Mouse (Mus musculus): ENCODE data around the gene Mvb12a. TPM values are rescaled to one million over a fixed set of nuclear protein-coding genes. Genes with fewer than 3 reads are reported as not detected.

The Mvb12a gene
- polyA plus RNA-seq (2016; fragmentation: Nextera tagmentation; extraction: Ambion mirVana), result 64.3 and 69.1 TPM in 2 replicates

DNA sequence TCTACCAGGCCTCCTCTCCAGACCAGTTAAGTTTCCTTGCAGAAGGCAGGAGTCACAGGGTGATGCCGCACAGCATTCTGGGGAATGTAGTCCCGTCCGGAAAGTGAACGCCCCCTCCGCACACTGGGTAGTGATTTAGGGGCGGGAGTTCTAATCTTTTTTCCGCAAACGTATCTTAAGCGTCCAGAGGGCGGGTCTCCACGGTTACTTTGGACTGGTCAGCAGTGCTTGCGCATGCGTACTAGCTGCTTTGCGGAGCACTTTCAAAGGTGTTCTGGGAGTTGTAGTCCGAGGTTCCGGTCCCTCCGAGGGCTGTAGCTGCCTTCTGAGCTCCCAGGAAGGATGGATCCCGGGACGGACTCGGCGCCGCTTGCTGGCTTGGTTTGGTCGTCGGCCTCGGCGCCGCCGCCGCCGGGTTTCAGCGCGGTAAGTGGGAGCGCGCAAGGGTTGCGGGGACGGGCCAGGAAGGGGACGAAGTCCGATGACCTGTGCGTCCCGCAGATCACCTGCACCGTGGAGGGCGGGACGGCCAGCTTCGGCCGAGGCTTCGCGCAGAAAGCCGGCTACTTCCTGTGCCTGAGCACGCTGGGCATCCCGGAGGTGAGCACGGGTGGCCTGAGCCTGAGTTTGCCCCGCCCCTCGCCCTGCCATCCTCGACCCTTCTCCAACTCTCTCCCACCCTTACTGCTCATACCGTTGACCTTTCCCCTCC is at the start of gene Mvb12a:
Gene Mvb12a (plus strand): TSS at position 291 of the 712 bp plus-strand sequence.
- H3K27ac ChIP-seq, result 0 out of 2 replicates have a peak within 1 kb of the TSS, but pooled peaks have one; percentile 50
- peaks cover 28% of the 10 kb centered on the region for H3K36me3 ChIP-seq
- peaks cover 6% of the 10 kb centered on the region; the same call in 1 of the 2 replicates for H3K27me3 ChIP-seq
- WGBS, result under 1% methylated on average over 55 of the region's 55 CpGs
- peak; percentile 93 for ATAC-seq (ENCODE audit: insufficient number of reproducible peaks, insufficient read depth, low FRiP score, low TSS enrichment, low read depth)
- peak within 1 kb of the TSS; percentile 77 for H3K9ac ChIP-seq (replicated peaks)
- peak within 1 kb of the TSS; percentile 80 for H3K4me2 ChIP-seq
- no peaks in the 10 kb centered on the region for H3K9me3 ChIP-seq
- peak within 1 kb of the TSS; percentile 86 for H3K4me3 ChIP-seq (replicated peaks)
- H3K4me1 ChIP-seq (replicated peaks), result peaks cover 13% of the 10 kb centered on the region

DNA sequence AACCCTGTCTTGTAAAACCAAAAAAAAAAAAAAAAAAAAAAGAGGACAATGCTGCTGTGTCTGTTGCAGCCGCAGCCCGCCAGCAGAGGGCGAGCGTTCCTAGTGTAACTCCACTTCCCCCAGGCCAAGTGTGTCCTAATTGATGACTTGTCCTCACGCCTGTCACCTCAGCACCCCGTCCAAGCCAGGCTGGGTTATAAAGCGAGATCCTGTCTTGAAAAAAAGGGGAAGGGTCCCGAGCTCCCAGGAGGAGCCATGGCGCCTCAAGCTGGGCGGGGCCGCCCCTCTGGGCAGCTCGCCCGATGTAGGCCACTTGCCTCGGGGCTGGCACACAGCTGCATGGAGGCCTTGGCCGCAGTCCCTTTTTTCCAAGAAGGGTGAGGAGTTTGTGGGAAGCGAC is 47.7 kb upstream of the Mvb12a start:
- peak; percentile 61 for ATAC-seq (ENCODE audit: insufficient number of reproducible peaks, insufficient read depth, low FRiP score, low TSS enrichment, low read depth)
- Histone ChIP-seq H3K27ac (no peak overlapping the region), H3K9ac (replicated peaks) (no peak overlapping the region), H3K4me1 (replicated peaks) (peaks cover 28% of the 10 kb centered on the region), H3K36me3 (peaks cover 40% of the 10 kb centered on the region), H3K4me3 (replicated peaks) (no peak overlapping the region), H3K4me2 (no peak overlapping the region), H3K27me3 (no peaks in the 10 kb centered on the region), H3K9me3 (no peaks in the 10 kb centered on the region)
- 23% methylated on average over 16 of the region's 16 CpGs for WGBS

DNA sequence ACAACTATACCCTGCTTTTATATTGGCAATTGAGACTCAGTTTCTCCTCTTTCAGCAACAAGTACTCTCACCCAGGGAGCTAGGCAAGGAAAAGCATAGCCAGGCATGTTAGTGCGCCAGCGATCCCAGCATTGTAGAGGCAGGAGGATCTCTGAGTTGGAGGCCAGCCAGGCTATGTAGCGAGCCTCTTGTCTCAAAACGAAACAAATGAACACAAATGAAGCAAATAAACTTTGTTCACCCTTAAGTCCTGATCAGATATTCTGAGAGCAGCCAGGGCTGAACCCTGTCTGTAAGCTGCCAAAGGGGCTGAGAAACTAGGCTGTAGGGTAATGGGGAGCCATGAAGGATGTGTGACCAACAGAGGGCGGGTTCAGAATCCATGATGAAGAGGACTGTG is 46.9 kb upstream of the Mvb12a start:
- no peak for ATAC-seq (ENCODE audit: insufficient number of reproducible peaks, insufficient read depth, low FRiP score, low TSS enrichment, low read depth)
- H3K9ac ChIP-seq (replicated peaks), result no peak overlapping the region
- no peaks in the 10 kb centered on the region for H3K9me3 ChIP-seq
- peaks cover 27% of the 10 kb centered on the region for H3K4me1 ChIP-seq (replicated peaks)
- no peak overlapping the region for H3K4me3 ChIP-seq (replicated peaks)
- H3K4me2 ChIP-seq, result no peak overlapping the region
- WGBS, result 92% methylated on average over 5 of the region's 5 CpGs
- H3K27me3 ChIP-seq, result no peaks in the 10 kb centered on the region
- peaks cover 33% of the 10 kb centered on the region for H3K36me3 ChIP-seq
- no peak overlapping the region for H3K27ac ChIP-seq

DNA sequence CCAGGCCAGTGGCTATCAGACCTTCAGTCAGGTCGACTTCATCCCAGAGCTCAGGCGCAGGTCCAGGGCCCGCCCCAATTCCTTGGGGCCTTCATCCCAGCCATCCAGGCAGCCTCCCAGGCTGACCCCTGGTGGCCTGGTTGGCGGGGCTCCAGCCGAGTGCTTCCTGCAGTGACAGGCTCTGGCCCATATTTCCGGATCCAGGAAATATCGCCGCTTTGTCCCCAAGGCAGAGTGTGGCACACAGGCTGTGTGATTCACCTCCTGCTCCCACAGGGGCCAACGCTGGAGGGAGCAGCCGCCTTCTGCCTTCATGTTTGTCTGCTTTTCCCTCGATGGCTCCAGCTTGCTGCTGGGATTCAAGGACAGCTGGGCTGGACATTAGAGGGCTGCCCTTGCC is 46.2 kb upstream of the Mvb12a start:
- Histone ChIP-seq H3K27me3 (no peaks in the 10 kb centered on the region), H3K36me3 (peaks cover 26% of the 10 kb centered on the region), H3K4me1 (replicated peaks) (peaks cover 27% of the 10 kb centered on the region), H3K9me3 (no peaks in the 10 kb centered on the region), H3K9ac (replicated peaks) (no peak overlapping the region), H3K4me2 (no peak overlapping the region), H3K4me3 (replicated peaks) (no peak overlapping the region), H3K27ac (no peak overlapping the region)
- no peak for ATAC-seq (ENCODE audit: insufficient number of reproducible peaks, insufficient read depth, low FRiP score, low TSS enrichment, low read depth)
- 33% methylated on average over 11 of the region's 11 CpGs for WGBS

DNA sequence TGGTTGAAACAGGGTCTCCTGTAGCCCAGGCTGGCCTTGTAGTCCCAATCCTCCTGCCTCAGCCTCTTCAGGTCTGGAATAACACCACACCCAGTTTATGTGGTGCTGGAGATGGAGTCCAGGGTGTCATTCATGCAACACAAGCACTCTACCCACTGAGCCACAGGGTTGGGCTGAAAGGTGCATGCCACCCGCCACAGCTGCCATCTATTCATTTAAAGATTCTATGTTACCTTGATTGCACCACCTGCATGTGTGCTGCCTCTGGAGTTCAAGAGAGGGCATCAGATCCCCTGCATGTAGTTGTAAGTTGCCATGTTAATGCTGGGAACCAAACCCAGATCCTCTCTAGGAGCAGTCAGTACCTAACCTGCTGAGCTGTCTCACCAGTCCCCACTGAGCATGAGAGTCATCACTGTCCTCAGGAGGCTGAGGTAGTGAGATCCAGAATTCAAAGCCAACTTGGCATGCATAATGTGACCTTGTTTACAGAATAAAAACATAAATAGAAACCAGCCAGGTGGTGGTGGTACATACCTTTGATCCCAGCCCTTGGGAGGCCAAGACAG is 45.6 kb upstream of the Mvb12a start:
- no peak overlapping the region for H3K27ac ChIP-seq
- H3K4me2 ChIP-seq, result no peak overlapping the region
- H3K4me3 ChIP-seq (replicated peaks), result no peak overlapping the region
- peaks cover 19% of the 10 kb centered on the region for H3K36me3 ChIP-seq
- no peak for ATAC-seq (ENCODE audit: insufficient number of reproducible peaks, insufficient read depth, low FRiP score, low TSS enrichment, low read depth)
- no peaks in the 10 kb centered on the region for H3K27me3 ChIP-seq
- no peaks in the 10 kb centered on the region for H3K9me3 ChIP-seq
- 80% methylated on average over 1 of the region's 1 CpGs for WGBS
- H3K9ac ChIP-seq (replicated peaks), result no peak overlapping the region; the same call in 1 of the 2 replicates
- H3K4me1 ChIP-seq (replicated peaks), result peaks cover 27% of the 10 kb centered on the region

DNA sequence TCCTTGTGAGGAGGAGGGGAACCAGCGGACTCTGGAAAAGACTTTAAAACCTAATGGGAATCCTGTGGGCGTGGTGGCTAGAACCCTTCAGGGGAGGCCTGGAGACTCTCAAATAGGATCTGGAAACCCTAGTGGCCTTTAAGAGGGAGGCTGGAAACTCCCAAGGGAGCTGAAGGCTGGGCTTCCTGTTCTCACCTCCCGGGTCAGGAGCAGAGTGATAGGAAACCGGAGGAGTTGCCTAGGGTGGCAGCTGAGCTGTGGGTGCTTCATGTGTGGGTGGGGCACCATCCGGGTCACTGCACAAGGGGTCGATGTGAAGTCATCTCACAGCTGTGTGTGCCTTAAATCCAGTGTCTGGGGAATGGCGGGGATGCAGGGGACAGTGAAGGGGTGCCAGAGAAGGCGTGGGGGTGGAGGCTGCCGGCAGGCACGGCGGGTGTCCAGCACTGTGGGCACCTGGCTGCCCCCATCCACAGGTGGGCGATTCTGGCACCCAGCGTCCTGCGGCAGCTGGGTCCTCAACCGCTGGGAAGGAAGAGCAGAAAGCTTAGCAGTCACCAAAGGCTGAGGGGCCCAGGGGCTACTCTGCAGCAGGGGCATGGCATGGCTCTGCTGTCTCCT is 44.7 kb upstream of the Mvb12a start:
- peak overlapping the region; percentile 74 for H3K27ac ChIP-seq
- ATAC-seq (ENCODE audit: insufficient number of reproducible peaks, insufficient read depth, low FRiP score, low TSS enrichment, low read depth), result no peak
- H3K4me1 ChIP-seq (replicated peaks), result peaks cover 27% of the 10 kb centered on the region
- H3K4me3 ChIP-seq (replicated peaks), result no peak overlapping the region
- peak overlapping the region; percentile 38 for H3K4me2 ChIP-seq
- 0 out of 2 replicates have a peak overlapping the region, but pooled peaks have one; percentile 23 for H3K9ac ChIP-seq (replicated peaks)
- no peaks in the 10 kb centered on the region for H3K27me3 ChIP-seq
- H3K9me3 ChIP-seq, result no peaks in the 10 kb centered on the region
- 19% methylated on average over 15 of the region's 15 CpGs for WGBS
- H3K36me3 ChIP-seq, result peaks cover 11% of the 10 kb centered on the region; the same call in 1 of the 2 replicates

DNA sequence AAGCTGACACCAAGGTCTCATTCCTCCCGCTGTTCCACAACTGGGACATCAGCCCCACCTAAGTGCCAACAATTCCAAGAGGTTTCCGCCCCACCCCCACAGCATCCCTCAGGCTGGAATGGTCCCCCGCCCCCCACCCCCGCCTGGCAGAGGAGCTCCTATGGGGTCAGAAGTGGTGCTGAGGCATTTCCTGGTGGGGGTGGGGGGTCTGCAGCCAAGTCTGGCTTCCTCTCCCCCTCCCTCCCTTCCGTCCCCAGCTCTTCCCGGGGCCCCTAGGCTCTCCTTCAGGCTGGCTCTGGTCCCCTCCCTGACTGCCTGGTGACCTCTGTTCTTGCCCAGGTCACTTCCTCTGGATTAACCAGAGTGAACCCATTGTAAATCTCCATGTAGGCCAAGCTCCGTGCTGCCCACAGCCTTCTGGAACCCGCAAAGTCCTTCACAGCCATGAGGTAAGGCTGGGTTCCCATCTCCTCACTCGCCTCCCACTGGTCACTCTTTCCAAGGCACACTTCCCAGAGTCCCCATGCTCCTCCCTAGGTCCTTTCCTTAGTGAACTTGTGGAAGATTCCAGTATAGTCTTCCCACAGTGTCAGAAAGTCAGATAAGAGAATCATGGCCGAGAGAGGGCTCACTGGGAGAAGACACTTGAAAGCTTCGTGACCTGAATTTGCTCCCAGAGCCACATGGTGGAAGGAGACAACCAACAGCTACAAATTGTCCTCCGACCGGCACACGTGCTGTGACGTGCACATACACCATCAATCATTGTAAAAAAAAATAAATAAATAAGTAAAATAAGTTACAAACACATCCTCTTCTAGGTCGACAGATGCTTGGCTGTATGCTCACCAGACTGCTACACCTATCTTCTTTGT is 43.7 kb upstream of the Mvb12a start:
- Histone ChIP-seq H3K27ac (peak overlapping the region; percentile 74; the same call in 1 of the 2 replicates), H3K4me3 (replicated peaks) (no peak overlapping the region), H3K4me1 (replicated peaks) (peaks cover 27% of the 10 kb centered on the region), H3K9ac (replicated peaks) (0 out of 2 replicates have a peak overlapping the region, but pooled peaks have one; percentile 19), H3K36me3 (peaks cover 3% of the 10 kb centered on the region; the same call in 1 of the 2 replicates), H3K4me2 (peak overlapping the region; percentile 38), H3K27me3 (no peaks in the 10 kb centered on the region), H3K9me3 (no peaks in the 10 kb centered on the region)
- ATAC-seq (ENCODE audit: insufficient number of reproducible peaks, insufficient read depth, low FRiP score, low TSS enrichment, low read depth), result no peak
- 18% methylated on average over 16 of the region's 16 CpGs for WGBS

DNA sequence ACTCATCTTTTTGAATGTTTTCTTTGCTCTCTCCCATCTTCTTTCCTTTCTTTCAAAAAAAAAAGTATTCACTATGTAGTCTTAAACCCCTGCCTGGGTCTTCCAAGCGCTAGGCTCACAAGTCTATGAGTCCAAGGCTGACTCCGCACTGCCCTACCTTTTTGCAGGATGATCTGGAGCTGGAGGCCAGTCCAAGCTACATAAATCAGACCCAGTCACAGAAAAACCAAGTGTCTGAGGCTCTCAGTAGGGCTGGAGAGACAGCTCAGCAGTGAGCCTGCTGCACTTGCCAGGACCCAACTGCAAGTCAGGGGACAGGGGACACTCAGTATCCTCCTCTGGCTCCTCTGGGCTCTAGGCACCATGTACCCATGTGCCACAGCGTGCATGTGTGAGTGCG is 38.4 kb upstream of the Mvb12a start:
- H3K9me3 ChIP-seq, result no peaks in the 10 kb centered on the region
- peaks cover 42% of the 10 kb centered on the region for H3K27me3 ChIP-seq
- peaks cover 8% of the 10 kb centered on the region for H3K4me1 ChIP-seq (replicated peaks)
- 78% methylated on average over 4 of the region's 4 CpGs for WGBS
- ATAC-seq (ENCODE audit: insufficient number of reproducible peaks, insufficient read depth, low FRiP score, low TSS enrichment, low read depth), result no peak
- H3K4me3 ChIP-seq (replicated peaks), result no peak overlapping the region
- H3K9ac ChIP-seq (replicated peaks), result no peak overlapping the region
- H3K4me2 ChIP-seq, result no peak overlapping the region
- H3K36me3 ChIP-seq, result no peaks in the 10 kb centered on the region
- H3K27ac ChIP-seq, result no peak overlapping the region

DNA sequence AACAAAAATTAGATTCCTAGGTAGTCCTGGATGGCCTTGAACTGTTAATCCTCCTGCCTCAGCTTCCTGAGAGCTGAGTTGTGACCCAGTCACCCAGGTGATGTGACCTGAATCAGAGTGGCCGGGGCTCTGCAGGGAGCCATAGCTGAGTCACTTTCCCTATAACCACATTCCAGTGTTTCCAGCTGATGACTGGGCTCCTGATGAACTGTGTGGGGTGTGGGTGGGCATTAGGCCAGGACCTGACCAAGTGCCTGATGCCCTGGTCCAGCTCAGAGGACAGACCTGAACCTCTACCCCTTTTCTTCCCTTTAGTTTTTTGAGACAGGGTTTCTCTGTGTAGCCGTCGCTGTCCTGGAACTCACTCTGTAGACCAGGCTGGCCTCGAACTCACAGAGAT is 37.4 kb upstream of the Mvb12a start:
- no peak overlapping the region for H3K27ac ChIP-seq
- 84% methylated on average over 4 of the region's 4 CpGs for WGBS
- H3K4me1 ChIP-seq (replicated peaks), result peaks cover 8% of the 10 kb centered on the region; the same call in 1 of the 2 replicates
- H3K36me3 ChIP-seq, result no peaks in the 10 kb centered on the region
- peaks cover 52% of the 10 kb centered on the region for H3K27me3 ChIP-seq
- no peak overlapping the region for H3K9ac ChIP-seq (replicated peaks)
- no peak overlapping the region for H3K4me3 ChIP-seq (replicated peaks)
- no peaks in the 10 kb centered on the region for H3K9me3 ChIP-seq
- H3K4me2 ChIP-seq, result no peak overlapping the region
- ATAC-seq (ENCODE audit: insufficient number of reproducible peaks, insufficient read depth, low FRiP score, low TSS enrichment, low read depth), result no peak

DNA sequence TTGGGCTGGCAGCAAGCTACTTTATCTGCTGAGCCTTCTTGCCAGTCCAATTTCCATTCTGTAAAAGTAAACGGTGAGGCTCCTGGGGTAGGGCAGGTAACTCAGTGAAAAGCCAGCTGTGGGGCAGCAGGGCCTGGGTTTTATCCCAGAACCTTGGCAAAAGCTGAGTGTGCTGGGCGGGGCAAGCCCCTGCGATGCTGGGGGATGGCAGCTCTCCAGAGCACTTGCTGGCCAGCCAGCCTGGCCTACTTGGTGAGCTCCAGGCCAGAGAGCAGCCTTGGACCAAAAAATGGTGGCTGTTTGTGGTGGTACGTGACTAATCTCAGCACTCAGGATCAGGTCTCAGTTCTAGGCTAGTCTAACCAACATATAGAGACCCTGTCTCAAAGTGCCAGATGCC is 36.7 kb upstream of the Mvb12a start:
- 75% methylated on average over 4 of the region's 4 CpGs for WGBS
- Histone ChIP-seq H3K9me3 (no peaks in the 10 kb centered on the region), H3K4me1 (replicated peaks) (peaks cover 8% of the 10 kb centered on the region; the same call in 1 of the 2 replicates), H3K27me3 (peaks cover 59% of the 10 kb centered on the region), H3K4me2 (no peak overlapping the region), H3K9ac (replicated peaks) (no peak overlapping the region), H3K4me3 (replicated peaks) (no peak overlapping the region), H3K36me3 (no peaks in the 10 kb centered on the region), H3K27ac (no peak overlapping the region)
- no peak for ATAC-seq (ENCODE audit: insufficient number of reproducible peaks, insufficient read depth, low FRiP score, low TSS enrichment, low read depth)
